Mouse (Mus musculus): ENCODE results near the gene Gm9780. TPM values are rescaled to one million over a fixed set of nuclear protein-coding genes. Genes with fewer than 3 reads are reported as not detected.
"Not testable (repeated sequence)": the region's sequence is repeated elsewhere in the genome, so short reads cannot be mapped to it uniquely, and the experiment has no call there.

Gene Gm9780
- 10 to 100 TPM; 19.2 to 27.0 TPM for total RNA-seq (2021)
- long read RNA-seq, experiment 1, transcript Gm9780-202 (4 exons, 1,394 nt): major isoform, 25 of 31 reads
- long read RNA-seq, experiment 1, partial matches to known transcripts: 3 of 31 reads
- long read RNA-seq, experiment 1, other reads (novel, unspliced or antisense): 3 of 31 reads
- long read RNA-seq, experiment 2, transcript Gm9780-202 (4 exons, 1,394 nt): major isoform, 20 of 23 reads
- long read RNA-seq, experiment 2, partial matches to known transcripts: 3 of 23 reads
- long read RNA-seq, experiment 2, other reads (novel, unspliced or antisense): 0 of 23 reads

DNA sequence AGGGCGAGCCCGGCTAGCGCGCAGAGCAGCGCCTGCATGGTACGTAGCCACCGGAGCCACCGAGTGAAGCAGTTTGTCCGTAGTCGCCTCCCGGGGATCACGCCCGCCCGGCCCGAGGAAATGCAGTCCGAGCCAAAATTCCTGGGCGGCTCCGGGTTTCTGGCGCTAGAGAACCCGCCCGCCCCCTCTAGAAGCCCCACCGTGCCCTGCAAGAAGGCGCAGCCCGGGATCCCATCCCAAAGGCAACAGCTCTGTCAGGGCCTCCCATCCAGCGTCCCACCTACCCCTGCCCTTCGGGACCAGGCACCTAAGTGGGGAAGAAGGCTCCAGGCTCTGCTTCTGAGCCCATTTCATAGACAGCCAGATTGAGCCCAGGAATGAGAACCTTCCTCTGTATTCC lies at the start of gene Gm9780:
Gene Gm9780 (minus strand): TSS at position 101 of the 400 bp plus-strand sequence.
- DNase-seq: not testable (repeated sequence)

DNA sequence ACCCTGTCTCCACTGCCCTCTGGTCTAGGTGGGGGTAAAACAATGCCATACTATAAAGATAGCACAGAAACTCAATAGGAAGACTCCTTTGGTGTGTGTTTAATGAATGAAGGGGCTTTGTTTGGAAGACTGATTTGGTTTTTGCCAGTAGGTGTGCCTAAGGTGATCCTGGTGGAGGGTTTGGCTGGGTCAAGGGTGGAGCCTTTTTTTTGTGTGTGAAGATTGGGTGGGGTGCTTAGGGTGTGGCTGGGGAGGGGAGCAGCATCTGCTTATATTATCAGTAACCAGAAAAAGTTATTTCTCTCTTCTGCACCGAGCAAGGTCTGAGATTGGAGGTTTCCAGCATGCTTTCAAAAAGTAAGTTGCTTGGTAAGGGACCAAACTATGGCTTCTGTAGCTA lies 39.5 kb upstream of the Gm9780 start, which contains the start of gene Cphx3:
Gene Cphx3 (plus strand): TSS at position 301 of the 400 bp plus-strand sequence.
- DNase-seq: not testable (repeated sequence)

DNA sequence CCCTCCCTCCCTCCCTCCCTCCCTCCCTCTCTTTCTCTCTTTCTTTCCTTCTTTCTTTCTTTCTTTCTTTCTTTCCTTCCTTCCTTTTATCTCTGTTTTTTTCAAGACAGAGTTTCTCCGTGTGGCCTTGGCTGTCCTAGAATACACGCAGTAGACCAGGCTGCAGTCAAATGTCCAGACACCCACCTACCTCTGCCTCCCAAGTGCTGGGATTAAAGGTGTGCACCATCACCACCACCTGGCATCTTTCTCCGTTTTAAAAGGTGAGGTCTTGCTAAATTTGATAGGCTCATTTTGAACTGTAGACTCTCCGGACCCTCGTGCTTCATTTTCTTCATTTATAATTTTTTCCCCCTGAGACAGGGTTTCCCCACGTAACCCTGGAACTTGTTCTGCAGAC lies 38.7 kb upstream of the Gm9780 start, which contains the start of gene Cphx2:
Gene Cphx2 (plus strand): TSS at position 301 of the 400 bp plus-strand sequence.
- DNase-seq: not testable (repeated sequence)

DNA sequence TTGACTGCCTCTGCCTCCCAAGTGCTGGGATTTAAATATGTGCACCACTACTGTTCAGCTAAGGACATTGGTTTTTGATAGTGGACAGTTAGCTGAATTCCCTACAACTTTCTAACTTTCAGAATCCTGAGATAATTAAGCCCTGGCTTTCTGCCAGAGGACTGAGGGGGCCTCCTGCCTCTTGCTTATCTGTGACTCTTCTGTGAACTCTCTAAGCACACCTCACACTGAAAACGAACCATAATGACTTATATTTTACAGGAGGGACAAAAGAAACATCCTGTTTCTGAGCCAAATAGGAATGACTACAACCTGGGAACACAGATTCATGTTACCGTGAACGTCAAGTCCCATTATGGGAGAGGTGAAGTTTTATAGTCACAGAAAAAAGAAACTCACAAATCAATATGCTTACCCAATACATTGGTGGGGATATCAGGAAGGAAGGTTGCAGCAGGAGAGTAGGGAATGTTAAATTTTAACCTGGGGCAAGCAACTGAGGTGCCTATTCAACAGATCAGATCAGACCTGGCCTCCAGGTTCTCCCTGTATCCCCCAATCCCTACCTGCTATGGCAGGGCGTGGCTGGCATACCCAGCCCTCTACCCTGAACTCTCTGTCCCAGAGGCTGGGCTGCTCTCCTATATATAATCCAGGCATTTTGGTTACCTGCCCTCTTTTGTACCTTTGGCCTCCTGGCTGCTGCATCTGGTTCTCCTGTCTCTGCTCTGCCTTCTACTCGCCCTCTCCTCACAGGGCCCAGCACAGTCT lies 34.3 kb upstream of the Gm9780 start:
- not testable (repeated sequence) for DNase-seq

DNA sequence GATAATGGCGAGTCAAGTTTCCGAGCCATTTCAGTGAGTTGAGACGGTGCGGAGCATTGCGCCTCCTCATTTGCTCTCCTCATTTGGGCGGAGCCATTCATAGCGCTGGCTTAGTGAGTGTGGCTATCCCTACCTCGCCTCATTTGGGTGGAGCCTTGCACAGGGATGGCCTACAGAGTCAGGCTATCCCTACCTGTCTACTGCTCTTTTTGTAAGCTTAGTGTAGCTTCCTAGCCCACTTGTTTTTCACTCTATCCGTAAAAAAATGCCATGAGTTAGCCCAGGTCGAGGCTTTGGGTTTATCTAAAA lies 24.8 kb upstream of the Gm9780 start, which contains the start of gene Tmem254c:
Gene Tmem254c (minus strand): TSS at position 31 of the 309 bp plus-strand sequence.
- DNase-seq: not testable (repeated sequence)

DNA sequence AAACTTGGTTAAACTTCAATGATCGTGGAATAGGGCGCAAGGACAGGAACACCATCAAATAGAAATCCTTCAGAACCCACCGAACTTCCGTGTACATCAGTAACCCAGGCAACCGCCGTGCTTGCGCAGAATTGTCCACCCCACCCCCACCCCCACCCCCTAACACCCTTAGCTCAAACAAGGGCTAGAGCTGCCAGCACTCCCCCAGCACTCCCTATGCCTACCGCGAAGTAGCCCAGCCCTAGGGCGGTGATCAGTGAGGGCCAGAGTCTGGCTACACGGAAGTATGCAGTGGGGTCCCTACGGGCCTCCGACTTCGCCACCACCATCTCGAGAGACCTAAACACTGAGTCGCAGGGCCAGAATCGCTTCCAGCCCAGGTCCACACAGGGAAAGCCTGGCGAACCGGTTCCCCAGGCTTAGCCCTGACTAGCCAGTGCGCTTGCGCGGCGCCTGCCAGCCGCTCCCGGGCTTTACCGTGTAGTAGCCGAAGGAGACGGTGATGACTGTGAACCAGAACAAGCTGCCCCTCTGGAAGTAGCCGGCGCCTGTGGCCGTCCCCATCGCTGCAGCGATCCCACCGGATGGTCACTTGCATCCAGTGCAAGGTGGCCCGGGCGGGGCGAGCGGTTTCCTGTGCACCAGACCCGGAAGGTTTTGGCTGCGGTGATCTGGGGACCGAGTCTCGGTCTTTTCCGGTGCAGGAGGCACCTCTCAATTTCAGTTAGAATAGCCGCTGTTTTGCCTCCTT lies 24.2 kb upstream of the Gm9780 start:
- DNase-seq: not testable (repeated sequence)

DNA sequence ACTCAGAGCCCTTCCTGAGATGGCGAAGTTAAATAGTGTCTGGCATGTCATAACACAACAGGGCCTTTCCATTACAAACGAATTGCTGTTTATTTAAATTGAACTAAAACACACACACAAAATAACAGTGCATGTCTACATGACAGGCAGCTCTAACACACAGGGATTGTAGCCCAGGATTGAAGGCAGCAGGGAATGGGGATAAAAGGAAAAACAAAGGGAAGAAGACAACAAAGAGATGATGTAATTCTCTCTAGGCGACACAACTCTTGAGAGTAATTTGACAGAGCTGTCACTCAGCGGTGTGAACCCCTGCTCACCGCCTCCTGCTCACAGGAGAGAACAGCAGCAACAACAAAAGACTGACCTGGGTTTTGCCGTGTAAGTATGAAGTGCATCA lies 16.9 kb upstream of the Gm9780 start:
- not testable (repeated sequence) for DNase-seq

DNA sequence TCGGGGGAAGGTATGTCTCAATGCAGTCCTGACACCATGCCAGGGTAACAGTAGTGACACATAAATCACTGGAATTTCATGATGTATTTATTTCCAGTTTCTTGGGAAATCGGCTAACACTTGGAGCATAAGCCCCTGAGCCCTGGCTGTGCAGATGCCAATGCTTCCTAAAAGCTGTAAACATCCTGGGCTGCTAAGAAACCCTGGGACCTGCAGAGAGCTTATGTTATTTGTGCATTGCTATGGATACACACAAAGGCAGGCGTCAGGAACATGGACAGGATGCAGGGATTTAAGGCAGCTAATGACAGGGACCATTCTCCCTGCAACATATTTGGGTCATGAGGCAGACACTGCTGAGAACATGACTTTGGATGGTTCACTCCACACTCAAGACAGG lies 15.7 kb upstream of the Gm9780 start:
- not testable (repeated sequence) for DNase-seq

DNA sequence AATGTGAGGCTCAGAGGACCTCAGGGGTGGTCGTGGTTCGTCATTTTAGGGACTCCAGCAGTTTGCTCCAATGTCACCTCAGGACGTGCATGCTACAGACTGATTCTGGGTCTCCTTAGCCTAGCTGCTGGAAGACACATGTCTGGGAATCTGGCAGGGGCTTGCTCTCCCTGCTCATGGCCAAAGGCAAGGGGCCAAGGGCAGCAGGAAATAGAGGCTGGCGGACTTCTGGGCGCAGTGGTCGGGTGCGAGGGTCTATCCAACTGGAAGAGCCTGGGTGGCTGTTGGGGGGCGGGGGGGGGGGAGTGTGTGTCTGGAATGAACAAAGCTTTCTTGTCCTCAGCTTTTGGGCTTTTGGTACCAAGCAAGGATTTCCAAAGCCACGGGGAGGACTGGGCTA lies 6.3 kb upstream of the Gm9780 start:
- not testable (repeated sequence) for DNase-seq

DNA sequence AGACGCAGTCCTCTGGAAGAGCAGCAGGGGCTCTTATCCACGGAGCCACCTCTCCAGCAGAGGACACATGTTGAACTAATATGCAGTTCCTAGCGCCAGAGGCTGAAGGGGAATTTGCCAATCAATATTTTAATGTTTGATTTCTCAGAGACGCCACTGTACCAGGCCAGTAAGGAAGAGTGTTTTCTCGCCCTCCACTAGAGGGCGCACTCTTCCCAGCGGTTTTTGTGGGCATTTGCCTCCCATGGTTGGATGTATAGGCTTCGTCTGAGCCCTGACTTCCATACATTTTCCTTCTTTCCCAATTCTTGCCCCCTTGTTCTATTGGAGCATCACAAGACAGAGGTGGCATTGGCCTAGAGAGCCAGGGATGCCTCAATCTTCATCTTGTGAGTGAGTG lies 4.5 kb upstream of the Gm9780 start:
- not testable (repeated sequence) for DNase-seq

DNA sequence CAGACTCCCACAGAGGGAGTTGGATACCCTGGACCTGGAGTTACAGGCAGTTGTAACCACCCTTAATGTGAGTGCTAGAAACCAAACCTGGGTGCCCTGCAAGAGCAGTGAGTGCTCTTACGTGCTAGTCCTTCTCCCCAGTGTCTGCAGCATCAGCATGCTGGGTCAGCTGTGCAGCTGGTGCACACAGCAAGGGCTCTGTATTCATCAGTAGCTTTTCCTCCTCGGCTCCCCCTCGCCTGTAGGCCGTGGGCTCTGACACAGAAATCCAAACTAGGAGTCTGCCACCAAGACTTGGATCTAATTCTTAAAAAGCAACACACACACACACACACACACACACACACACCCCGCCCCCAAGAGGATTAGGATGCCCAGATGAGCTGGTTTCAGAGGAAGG lies 2.5 kb upstream of the Gm9780 start:
- not testable (repeated sequence) for DNase-seq

DNA sequence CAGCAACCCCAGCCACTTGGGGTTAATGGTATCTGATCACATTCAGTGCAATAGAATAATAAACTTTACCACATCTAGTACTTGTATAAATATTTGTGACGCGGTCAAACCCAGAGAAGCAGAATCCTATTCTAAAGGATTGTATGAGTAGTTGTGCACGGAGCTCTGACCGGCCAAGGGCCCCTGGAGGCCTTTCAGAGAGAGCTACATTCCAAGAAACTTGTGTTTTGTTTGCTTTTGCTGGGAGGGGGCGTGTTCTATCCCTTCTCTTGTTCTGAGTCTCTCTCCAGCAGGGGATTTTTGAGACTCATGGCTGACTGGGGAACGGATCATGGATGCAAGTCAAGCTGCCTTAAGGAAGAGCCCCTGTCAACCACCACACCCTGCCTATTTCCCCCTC lies 7.1 kb downstream of the Gm9780 start:
- not testable (repeated sequence) for DNase-seq

DNA sequence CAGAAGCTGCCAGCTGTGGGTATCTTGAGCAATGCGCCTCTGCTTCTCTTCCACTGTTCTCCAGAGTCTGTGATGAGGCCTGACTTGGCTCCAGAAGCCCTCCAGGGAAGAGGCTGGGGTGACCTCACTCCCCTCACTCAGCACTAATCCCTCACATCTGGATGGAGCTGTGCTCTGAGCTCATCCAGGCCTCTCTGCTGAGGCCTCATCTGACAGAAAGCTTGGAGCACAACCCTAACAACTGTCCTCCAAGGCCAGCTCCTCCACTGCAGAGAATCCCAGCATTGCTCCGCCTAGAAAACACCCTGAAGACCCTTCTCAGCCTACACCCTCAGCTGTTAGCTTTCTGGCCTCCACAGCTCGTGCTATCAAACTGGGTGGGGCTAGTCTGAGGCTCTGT lies 8.1 kb downstream of the Gm9780 start:
- DNase-seq: not testable (repeated sequence)

DNA sequence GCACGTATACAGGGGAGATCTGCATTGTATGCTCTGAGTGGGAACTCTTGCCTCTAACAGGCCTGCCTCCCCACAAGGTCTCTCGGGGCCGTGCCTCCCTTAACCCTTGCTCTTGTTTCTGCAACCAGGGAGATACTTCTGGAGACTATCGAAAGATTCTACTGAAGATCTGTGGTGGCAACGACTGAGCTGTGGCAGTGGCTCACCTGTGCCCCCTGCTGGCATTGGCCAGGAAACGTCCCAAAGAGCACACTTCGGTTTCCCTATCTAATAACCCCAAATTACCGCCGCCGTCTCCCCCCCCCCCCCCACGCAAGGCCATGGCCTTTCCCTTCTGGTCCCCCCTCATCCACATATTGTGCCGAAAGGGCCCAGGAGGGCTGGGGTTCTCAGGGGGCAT lies 16.9 kb downstream of the Gm9780 start:
- not testable (repeated sequence) for DNase-seq

DNA sequence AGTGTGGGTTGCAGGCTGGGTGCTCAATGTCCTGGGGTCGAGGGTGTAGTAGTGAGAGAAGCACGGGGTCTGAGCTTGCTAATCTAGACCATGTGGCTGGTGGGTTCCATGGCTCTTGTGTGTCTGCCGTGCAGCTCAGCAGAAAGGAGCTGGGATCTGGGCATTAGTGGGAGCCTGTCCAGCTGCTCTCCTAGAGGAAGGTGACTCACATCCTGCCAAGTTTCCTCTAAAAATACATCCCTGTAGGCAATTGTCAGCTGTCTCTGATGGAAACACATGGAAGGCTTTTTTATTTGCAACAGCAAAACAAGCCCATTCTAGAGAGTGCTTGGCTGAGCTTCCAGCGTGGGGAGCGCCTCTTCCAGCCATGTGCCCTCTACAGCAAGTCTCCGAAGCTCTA lies 19.7 kb downstream of the Gm9780 start:
- DNase-seq: not testable (repeated sequence)

DNA sequence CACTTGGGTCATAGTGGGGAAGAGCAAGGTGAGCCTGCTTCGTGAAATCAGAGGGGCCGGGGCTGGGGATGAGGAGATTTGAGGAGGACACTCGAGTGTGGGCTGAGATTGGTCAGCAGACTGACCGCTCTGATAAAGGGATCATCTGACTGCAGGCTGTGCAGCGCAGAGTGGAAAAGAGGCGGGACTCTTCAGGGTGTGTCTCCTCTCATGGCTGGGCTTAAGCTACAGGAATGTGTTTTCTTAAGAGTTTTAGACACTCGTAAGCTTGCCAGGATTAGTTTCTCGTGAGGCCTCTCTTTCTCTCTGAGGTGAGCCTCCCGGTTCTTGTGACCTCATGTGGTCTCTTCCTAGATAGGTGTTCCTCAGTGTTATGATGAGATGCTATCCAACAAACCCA lies 21.0 kb downstream of the Gm9780 start:
- DNase-seq: not testable (repeated sequence)

DNA sequence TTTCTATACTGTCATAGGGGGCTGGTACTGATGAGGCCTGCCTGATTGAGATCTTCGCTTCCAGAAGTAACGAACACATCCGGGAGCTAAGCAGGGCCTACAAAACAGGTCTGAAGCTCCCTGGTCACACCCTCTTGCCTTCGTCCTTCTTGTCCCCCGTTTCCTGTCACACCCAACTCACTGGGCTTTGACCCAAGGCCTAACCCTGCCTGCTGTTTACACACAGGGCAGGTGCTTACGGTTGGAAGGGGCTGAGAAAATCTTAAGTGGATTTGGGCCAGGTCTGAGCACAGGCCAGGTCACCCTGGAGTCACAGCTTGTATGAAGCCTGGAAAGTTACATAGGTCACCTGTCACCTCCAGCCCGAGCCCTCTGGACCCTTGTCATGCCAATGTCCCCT lies 26.1 kb downstream of the Gm9780 start:
- not testable (repeated sequence) for DNase-seq

DNA sequence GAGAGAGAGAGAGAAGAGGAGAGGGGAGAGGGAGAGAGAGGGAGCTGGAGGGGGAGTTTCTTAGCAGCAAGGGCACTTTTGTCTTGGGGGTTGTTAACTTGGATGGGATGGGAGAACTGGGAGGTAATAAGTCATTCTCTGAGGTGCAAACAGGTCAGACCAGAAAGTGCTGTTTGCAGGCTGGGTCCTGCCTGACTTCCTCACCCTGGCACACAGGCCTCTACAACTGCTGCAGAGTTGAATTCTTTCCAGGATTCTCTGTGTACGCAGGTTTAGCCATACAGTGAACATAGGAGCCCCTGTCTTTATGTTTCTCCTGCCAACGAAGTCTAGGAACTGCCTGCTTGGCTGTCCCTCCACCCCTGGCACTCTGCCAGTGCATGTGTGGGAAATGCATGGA lies 35.0 kb downstream of the Gm9780 start:
- not testable (repeated sequence) for DNase-seq

DNA sequence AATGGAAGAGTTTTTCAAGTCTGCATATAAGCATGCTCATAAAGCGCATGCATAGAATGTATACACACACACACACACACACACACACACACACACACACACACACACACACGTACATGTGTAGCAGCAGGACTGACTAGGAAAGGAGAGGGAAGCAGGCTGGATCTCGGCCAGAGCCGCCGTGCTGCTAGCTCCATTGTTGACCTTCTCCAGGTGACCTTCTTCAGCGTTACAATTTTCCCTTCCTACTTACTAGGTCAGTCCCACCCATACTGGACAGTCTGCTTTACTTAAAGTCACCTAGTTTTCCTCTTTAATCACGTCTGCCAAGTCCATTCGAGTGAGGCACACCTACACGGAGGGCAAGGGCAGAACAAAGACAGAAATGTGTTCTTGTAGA lies 60.6 kb downstream of the Gm9780 start:
- peak; percentile 17 for DNase-seq

DNA sequence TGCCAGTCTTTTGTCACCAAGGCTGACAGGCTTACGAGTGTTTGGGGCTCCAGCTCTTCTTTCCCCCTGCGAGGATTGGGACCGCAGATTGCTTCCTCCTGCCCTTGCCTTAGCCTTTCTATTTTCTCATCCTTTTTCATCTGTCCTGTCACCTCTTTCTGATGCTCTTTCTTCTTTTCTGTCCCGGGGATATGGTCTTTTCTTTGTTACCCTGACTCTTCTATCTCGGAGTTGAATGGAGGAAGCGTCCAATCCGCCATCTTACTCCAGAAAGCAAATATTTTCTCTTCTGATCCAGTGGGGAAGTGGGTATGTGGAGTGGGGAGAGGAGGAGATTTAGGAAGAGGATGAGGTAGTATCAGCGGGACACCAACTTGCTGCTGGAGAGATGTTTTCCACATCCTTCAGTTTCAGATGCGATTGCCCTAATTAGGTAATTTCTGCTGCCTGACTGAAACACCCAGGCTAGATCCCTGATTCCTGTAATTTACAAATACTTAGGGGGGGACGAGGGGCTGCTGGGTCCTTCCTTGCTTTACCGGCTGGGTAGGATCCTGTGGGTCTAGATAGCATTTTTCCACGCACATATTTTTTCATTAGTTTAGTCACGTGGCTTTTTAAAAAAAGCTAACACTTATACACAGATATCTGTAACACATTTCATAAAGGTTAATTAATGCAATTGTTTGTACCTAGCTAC lies 63.1 kb downstream of the Gm9780 start:
- not testable (repeated sequence) for DNase-seq

DNA sequence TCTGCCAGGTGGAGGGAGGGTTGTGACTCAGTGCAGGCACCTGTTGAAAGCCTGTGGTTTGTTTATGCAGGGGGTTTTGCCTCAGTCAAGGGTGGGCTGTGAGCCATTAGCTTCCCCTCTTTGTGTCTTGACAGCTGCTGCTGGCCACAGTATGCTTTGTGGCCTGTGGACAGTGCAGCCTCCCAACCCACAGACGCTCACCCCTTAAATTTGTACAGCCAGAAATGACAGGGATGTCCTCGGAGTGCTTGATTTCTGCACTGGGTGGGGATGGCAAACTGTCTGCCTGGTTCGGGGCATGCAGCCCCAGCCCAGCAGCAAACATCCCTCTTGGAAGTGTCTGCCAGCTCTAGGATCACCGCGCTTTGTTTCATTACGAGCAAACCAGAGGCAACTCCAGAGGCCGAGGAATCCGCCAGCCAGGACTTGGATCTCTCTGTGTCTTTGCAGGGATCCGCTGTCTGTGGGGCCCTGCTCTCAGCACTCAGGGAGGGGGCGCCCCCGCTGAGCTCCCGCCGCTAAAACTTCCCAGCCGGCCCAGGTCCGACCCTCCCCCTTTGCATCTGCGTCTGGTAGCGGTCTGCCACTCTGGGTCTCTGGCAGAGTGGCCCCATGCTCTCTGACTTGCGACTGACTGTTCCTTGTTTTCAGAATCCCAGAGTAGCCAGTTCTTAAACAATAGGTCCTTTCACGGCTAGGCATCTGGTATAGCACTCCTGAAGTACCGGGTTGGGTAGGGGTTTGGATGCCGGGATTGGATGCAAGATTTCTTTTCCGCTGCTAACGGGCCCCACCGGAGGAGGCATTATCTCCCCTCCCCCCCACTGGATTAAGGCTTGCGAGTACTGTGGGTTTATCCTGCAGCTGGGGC lies 63.9 kb downstream of the Gm9780 start, which contains the start of gene Duxbl1:
Gene Duxbl1 (plus strand): TSS at position 207 of the 871 bp plus-strand sequence.
- DNase-seq: not testable (repeated sequence)

Measured in adrenal gland, postnatal 10 days (tissue).